Mouse (Mus musculus): ENCODE results near the gene Sox6.

Gene Sox6

GRCm38 (mm10) chr7:115988109-115988779 is 50.4 kb downstream of the Sox6 start:
- no peak for DNase-seq (ENCODE audit: low read depth in 1 of 2, low spot score in 2 of 2)

GRCm38 (mm10) chr7:115985716-115986115 is 52.9 kb downstream of the Sox6 start:
- no peak for DNase-seq (ENCODE audit: low read depth in 1 of 2, low spot score in 2 of 2)

GRCm38 (mm10) chr7:115984076-115984475 is 54.5 kb downstream of the Sox6 start:
- DNase-seq (ENCODE audit: low read depth in 1 of 2, low spot score in 2 of 2): no peak

GRCm38 (mm10) chr7:115979813-115980512 is 58.6 kb downstream of the Sox6 start:
- DNase-seq (ENCODE audit: low read depth in 1 of 2, low spot score in 2 of 2): no peak

GRCm38 (mm10) chr7:115974518-115974917 is 64.1 kb downstream of the Sox6 start:
- no peak for DNase-seq (ENCODE audit: low read depth in 1 of 2, low spot score in 2 of 2)

GRCm38 (mm10) chr7:115967186-115967585 is 71.4 kb downstream of the Sox6 start:
- no peak for DNase-seq (ENCODE audit: low read depth in 1 of 2, low spot score in 2 of 2)

GRCm38 (mm10) chr7:115966181-115966580 is 72.4 kb downstream of the Sox6 start:
- no peak for DNase-seq (ENCODE audit: low read depth in 1 of 2, low spot score in 2 of 2)

GRCm38 (mm10) chr7:115953046-115953445 is 85.5 kb downstream of the Sox6 start:
- no peak for DNase-seq (ENCODE audit: low read depth in 1 of 2, low spot score in 2 of 2)

GRCm38 (mm10) chr7:115952235-115952634 is 86.4 kb downstream of the Sox6 start:
- no peak for DNase-seq (ENCODE audit: low read depth in 1 of 2, low spot score in 2 of 2)

GRCm38 (mm10) chr7:115951689-115952088 is 86.9 kb downstream of the Sox6 start:
- DNase-seq (ENCODE audit: low read depth in 1 of 2, low spot score in 2 of 2): no peak

- no peak for DNase-seq (ENCODE audit: low read depth in 1 of 2, low spot score in 2 of 2)
Observed at GRCm38 (mm10) chr7:115947916-115948315, 90.7 kb downstream of the Sox6 start.

- DNase-seq (ENCODE audit: low read depth in 1 of 2, low spot score in 2 of 2): no peak
Observed at GRCm38 (mm10) chr7:115946559-115946958, 92.0 kb downstream of the Sox6 start.

- no peak for DNase-seq (ENCODE audit: low read depth in 1 of 2, low spot score in 2 of 2)
Observed at GRCm38 (mm10) chr7:115945516-115945915, 93.1 kb downstream of the Sox6 start.

GRCm38 (mm10) chr7:115944250-115944649 is 94.3 kb downstream of the Sox6 start:
- DNase-seq (ENCODE audit: low read depth in 1 of 2, low spot score in 2 of 2): no peak

- no peak for DNase-seq (ENCODE audit: low read depth in 1 of 2, low spot score in 2 of 2)
Observed at GRCm38 (mm10) chr7:115941766-115942165, 96.8 kb downstream of the Sox6 start.

GRCm38 (mm10) chr7:115939292-115939691 is 99.3 kb downstream of the Sox6 start:
- DNase-seq (ENCODE audit: low read depth in 1 of 2, low spot score in 2 of 2): no peak

- DNase-seq (ENCODE audit: low read depth in 1 of 2, low spot score in 2 of 2): no peak
Observed at GRCm38 (mm10) chr7:115936908-115937307, 101.7 kb downstream of the Sox6 start.

- no peak for DNase-seq (ENCODE audit: low read depth in 1 of 2, low spot score in 2 of 2)
Observed at GRCm38 (mm10) chr7:115915338-115915737, 123.3 kb downstream of the Sox6 start.

- DNase-seq (ENCODE audit: low read depth in 1 of 2, low spot score in 2 of 2): no peak
Observed at GRCm38 (mm10) chr7:115910313-115910712, 128.3 kb downstream of the Sox6 start.

- no peak for DNase-seq (ENCODE audit: low read depth in 1 of 2, low spot score in 2 of 2)
Observed at GRCm38 (mm10) chr7:115904798-115905207, 133.8 kb downstream of the Sox6 start.

GRCm38 (mm10) chr7:115903931-115904797 is 134.4 kb downstream of the Sox6 start:
- DNase-seq (ENCODE audit: low read depth in 1 of 2, low spot score in 2 of 2): no peak

GRCm38 (mm10) chr7:115903368-115903767 is 135.2 kb downstream of the Sox6 start:
- DNase-seq (ENCODE audit: low read depth in 1 of 2, low spot score in 2 of 2): no peak
